Mouse (Mus musculus): ENCODE results near the gene Gm14226. TPM values are rescaled to one million over a fixed set of nuclear protein-coding genes. Genes with fewer than 3 reads are reported as not detected.
A peak's percentile ranks its signal among the peaks of the same experiment; 100 is the strongest.

Gene Gm14226
- polyA plus RNA-seq, 1 experiment = not detected

DNA sequence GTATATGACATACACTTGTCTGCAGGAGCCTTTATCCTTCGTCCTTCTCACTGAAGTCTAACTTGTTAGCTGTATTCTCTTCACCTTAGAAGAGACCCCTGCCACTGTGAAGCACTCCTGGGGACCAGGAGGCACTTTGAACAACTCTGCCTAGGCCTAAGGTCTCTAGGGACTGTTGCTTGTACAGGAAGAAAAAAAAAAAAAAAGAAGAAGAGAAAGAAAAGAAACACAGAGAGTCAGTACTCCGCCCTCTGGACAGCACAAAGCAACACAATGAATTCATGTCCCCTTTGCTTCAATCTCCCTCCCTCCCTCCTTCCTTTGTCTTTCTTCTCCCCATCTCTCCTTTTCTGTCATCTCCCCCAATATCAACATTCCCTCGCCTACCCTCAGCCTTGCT is 27.0 kb downstream of the Gm14226 start:
- Histone ChIP-seq H3K79me2 (ENCODE audit: control insufficient read depth, insufficient read depth) (no peaks in the 10 kb centered on the region), H3K4me3 (ENCODE audit: insufficient read depth, poor library complexity, severe bottlenecking) (no peak overlapping the region), H3ac (ENCODE audit: control insufficient read depth, insufficient read length, low read depth) (no peak overlapping the region), H3K27me3 (ENCODE audit: control insufficient read depth, insufficient read depth, insufficient read length) (no peaks in the 10 kb centered on the region), H3K36me3 (ENCODE audit: control insufficient read depth, insufficient read depth) (no peaks in the 10 kb centered on the region), H3K79me3 (ENCODE audit: low read depth) (no peaks in the 10 kb centered on the region)
- TF ChIP-seq USF1 (IDR thresholded peaks at IDR 0.05; ENCODE audit: low read depth) = no peak
- no peak for TF ChIP-seq FOSL1 (IDR thresholded peaks at IDR 0.05; ENCODE audit: insufficient read depth, low read length, poor library complexity, severe bottlenecking)
- TF ChIP-seq MYOD1 (IDR thresholded peaks at IDR 0.05; ENCODE audit: control insufficient read depth, insufficient read length, low read depth) = no peak
- no peak for TF ChIP-seq CEBPB (IDR thresholded peaks at IDR 0.05; ENCODE audit: low read depth)
- no peak for TF ChIP-seq MYOG (IDR thresholded peaks at IDR 0.05; ENCODE audit: control insufficient read depth, extremely low read depth, insufficient read length)
- no peak for TF ChIP-seq MAX (IDR thresholded peaks at IDR 0.05)
- TF ChIP-seq CTCF (IDR thresholded peaks at IDR 0.05; ENCODE audit: control insufficient read depth, insufficient read depth, insufficient read length) = no peak

DNA sequence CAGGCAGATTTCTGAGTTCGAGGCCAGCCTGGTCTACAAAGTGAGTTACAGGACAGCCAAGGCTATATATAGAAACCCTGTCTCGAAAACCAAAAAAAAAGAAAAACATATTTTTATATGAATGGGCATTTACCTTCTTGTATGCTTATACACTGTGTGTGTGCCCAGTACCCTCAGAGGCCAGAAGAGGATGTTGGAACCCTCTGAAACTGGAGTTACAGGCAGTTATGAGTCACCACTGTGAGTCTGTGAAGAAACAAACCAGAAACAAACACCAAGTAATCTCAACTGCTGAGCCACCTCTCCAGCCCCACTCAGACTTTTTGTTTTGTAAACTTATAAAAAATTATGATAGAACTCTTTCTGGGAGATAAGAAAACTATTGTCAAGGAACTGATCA is 28.7 kb downstream of the Gm14226 start:
- H3ac ChIP-seq (ENCODE audit: control insufficient read depth, insufficient read length, low read depth) = no peak overlapping the region
- no peaks in the 10 kb centered on the region for H3K79me3 ChIP-seq (ENCODE audit: low read depth)
- H3K27me3 ChIP-seq (ENCODE audit: control insufficient read depth, insufficient read depth, insufficient read length) = no peaks in the 10 kb centered on the region
- TF ChIP-seq CTCF (IDR thresholded peaks at IDR 0.05; ENCODE audit: control insufficient read depth, insufficient read depth, insufficient read length) (no peak), USF1 (IDR thresholded peaks at IDR 0.05; ENCODE audit: low read depth) (no peak), MYOG (IDR thresholded peaks at IDR 0.05; ENCODE audit: control insufficient read depth, extremely low read depth, insufficient read length) (no peak), CEBPB (IDR thresholded peaks at IDR 0.05; ENCODE audit: low read depth) (no peak), MYOD1 (IDR thresholded peaks at IDR 0.05; ENCODE audit: control insufficient read depth, insufficient read length, low read depth) (no peak)
- no peaks in the 10 kb centered on the region for H3K36me3 ChIP-seq (ENCODE audit: control insufficient read depth, insufficient read depth)
- no peaks in the 10 kb centered on the region for H3K79me2 ChIP-seq (ENCODE audit: control insufficient read depth, insufficient read depth)
- no peak overlapping the region for H3K4me3 ChIP-seq (ENCODE audit: insufficient read depth, poor library complexity, severe bottlenecking)

DNA sequence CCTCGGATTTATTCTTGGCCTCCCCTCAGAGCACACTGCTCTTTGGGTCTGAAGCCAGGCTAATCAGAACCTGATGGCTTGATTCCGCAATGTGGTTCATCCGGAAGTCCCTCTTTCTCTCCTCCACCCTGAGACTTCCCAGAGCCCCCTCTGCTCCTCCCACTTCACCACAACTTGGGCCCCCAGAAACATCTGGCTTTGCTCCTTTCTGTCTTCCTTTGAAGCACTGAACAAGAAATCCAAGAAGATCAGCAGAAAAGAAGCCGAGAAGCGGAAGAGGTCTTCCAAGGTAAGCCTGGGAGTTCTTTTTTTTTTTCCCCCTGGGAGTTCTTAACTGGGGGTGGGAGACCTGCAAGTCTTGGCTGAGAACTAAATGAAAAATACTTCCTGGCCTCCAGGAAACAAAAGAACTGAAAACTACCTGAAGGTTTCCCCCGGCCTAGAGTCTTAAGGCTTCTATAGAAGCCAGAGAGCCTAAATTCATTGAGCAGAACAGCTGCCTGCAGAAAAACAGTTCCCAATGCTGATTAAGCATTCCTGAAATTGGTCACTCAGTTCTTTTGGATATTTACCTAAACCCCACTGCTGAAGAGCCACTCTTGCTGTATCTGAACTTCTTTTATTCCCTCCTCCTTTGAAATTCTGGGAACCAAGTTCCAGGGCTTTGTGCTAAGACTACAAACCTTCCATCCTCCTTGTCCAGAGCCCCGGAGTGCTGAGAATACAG is 29.5 kb downstream of the Gm14226 start:
- no peak for TF ChIP-seq USF1 (IDR thresholded peaks at IDR 0.05; ENCODE audit: low read depth)
- TF ChIP-seq MAX (IDR thresholded peaks at IDR 0.05) = no peak
- TF ChIP-seq MYOG (IDR thresholded peaks at IDR 0.05; ENCODE audit: control insufficient read depth, extremely low read depth, insufficient read length) = no peak
- no peak for TF ChIP-seq CTCF (IDR thresholded peaks at IDR 0.05; ENCODE audit: control insufficient read depth, insufficient read depth, insufficient read length)
- no peak for TF ChIP-seq MYOD1 (IDR thresholded peaks at IDR 0.05; ENCODE audit: control insufficient read depth, insufficient read length, low read depth)
- H3K4me3 ChIP-seq (ENCODE audit: insufficient read depth, poor library complexity, severe bottlenecking) = no peak overlapping the region
- H3ac ChIP-seq (ENCODE audit: control insufficient read depth, insufficient read length, low read depth) = no peak overlapping the region
- H3K79me2 ChIP-seq (ENCODE audit: control insufficient read depth, insufficient read depth) = no peaks in the 10 kb centered on the region
- no peaks in the 10 kb centered on the region for H3K79me3 ChIP-seq (ENCODE audit: low read depth)
- no peaks in the 10 kb centered on the region for H3K27me3 ChIP-seq (ENCODE audit: control insufficient read depth, insufficient read depth, insufficient read length)
- no peaks in the 10 kb centered on the region for H3K36me3 ChIP-seq (ENCODE audit: control insufficient read depth, insufficient read depth)

DNA sequence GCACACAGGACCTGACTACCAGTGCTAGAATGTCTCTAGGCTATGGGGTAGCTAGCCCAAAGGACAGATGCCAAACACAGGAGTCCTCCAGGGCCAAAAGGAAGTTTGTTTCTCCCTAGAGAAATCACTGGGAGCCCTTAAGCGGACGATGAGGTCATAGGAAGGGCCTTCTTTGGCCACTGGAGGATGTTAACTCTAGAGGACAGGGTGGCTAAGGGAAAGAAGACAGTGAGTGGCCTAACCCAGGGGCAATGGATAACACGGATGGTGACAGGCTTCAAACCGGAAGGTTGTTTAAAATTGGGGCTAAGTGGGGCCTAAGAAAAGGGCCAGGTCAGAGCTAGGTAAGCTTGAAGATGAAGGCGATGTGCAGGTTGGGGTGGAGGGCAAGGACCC is 32.0 kb downstream of the Gm14226 start:
- TF ChIP-seq FOSL1 (IDR thresholded peaks at IDR 0.05; ENCODE audit: insufficient read depth, low read length, poor library complexity, severe bottlenecking) (no peak), MYOD1 (IDR thresholded peaks at IDR 0.05; ENCODE audit: control insufficient read depth, insufficient read length, low read depth) (no peak), MAX (IDR thresholded peaks at IDR 0.05) (no peak), MYOG (IDR thresholded peaks at IDR 0.05; ENCODE audit: control insufficient read depth, extremely low read depth, insufficient read length) (no peak), CEBPB (IDR thresholded peaks at IDR 0.05; ENCODE audit: low read depth) (no peak), USF1 (IDR thresholded peaks at IDR 0.05; ENCODE audit: low read depth) (no peak), CTCF (IDR thresholded peaks at IDR 0.05; ENCODE audit: control insufficient read depth, insufficient read depth, insufficient read length) (no peak)
- no peaks in the 10 kb centered on the region for H3K79me3 ChIP-seq (ENCODE audit: low read depth)
- H3K4me3 ChIP-seq (ENCODE audit: insufficient read depth, poor library complexity, severe bottlenecking) = peak overlapping the region; percentile 31
- H3K27me3 ChIP-seq (ENCODE audit: control insufficient read depth, insufficient read depth, insufficient read length) = no peaks in the 10 kb centered on the region
- no peaks in the 10 kb centered on the region for H3K79me2 ChIP-seq (ENCODE audit: control insufficient read depth, insufficient read depth)
- H3ac ChIP-seq (ENCODE audit: control insufficient read depth, insufficient read length, low read depth) = no peak overlapping the region
- no peaks in the 10 kb centered on the region for H3K36me3 ChIP-seq (ENCODE audit: control insufficient read depth, insufficient read depth)

DNA sequence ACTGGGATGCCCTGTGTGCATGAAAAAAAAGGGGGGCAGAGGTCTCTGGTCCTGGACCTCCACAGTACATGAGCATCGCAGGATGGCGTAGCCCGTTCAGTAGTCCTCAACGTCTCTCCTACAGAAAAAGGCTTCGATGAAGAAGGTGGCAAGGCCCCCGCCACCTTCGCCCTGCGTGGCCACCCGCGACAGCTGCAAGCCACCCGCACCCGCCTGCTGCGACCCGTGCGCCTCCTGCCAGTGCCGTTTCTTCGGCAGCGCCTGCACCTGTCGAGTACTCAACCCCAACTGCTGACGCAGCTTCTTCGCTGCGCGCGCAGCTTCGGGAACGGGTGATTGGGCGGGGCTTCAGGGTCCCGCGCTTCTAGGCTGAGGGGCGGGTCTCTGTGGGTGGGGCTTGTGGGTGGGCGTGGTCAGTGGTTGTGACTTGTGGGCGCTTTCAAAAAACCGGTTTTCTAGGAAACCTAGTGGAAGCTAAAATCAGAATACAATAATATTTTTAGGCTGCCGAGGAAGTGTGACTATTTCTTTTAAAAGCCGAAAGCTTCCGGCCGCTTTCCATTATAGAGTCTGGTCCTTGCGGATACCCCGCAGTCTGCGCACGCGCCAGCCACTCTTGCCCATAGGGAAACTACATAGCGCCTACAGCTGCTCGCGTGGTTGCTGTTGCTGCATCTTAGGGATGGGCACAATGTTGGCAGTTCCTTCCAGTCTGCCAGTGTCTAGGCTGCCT is 32.6 kb downstream of the Gm14226 start:
- H3K36me3 ChIP-seq (ENCODE audit: control insufficient read depth, insufficient read depth) = no peaks in the 10 kb centered on the region
- H3K79me3 ChIP-seq (ENCODE audit: low read depth) = no peaks in the 10 kb centered on the region
- TF ChIP-seq MYOD1 (IDR thresholded peaks at IDR 0.05; ENCODE audit: control insufficient read depth, insufficient read length, low read depth) (peak; percentile 97), CEBPB (IDR thresholded peaks at IDR 0.05; ENCODE audit: low read depth) (no peak)
- H3ac ChIP-seq (ENCODE audit: control insufficient read depth, insufficient read length, low read depth) = peak overlapping the region; percentile 12
- H3K4me3 ChIP-seq (ENCODE audit: insufficient read depth, poor library complexity, severe bottlenecking) = peak overlapping the region; percentile 31
- H3K27me3 ChIP-seq (ENCODE audit: control insufficient read depth, insufficient read depth, insufficient read length) = no peaks in the 10 kb centered on the region
- no peaks in the 10 kb centered on the region for H3K79me2 ChIP-seq (ENCODE audit: control insufficient read depth, insufficient read depth)

All from C2C12 (cell line).